8 mouse cellular contexts compared by ENCODE assay signal in the genomic region with DNA sequence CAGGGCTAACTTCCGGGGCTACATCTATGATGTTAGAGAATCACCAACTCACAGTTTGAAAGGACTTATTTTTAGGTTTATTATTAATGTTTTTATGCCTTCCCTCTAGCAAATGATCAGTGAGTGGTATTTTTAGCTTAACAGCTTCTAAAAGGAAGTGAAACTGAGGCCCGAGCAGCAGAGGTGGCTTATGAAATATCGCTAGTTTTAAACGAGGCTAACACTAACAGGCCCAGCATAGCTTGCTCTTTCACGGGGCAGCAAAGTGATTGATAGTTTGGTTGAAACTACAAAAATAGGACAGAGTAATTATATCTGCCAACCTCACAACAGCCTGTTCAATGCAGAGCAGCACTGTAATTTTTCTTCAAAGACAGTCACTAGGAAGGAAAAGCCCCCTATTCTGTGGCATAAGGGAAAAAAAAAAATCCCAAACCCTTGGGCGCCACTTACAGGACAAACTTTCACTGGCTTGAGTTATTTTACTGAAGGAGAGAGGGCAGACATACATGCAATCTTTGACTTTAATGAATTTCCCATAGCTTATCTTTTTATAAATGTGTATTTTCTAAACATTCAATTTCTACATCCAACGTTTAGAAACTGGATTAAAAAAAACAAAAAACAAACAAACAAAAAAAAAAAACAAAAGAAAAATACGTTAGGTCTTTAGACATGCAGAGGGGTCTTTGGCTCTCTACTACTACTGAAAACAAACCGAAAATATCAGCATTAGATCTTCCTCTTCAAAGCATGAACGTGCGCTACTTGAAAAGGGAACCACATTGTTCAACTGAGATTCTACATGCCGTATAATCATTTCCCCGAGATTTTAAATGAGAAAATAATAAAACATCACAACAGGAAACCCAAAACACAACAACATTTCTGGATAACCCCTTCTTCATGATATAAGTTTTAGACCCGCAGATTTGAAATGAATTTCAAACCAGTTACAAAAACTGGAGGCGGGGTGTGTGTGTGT. TPM values are rescaled to one million over a fixed set of nuclear protein-coding genes. Genes with fewer than 3 reads are reported as not detected.
DNase-seq lines count a peak whose midpoint lies in the region; ATAC-seq and TF ChIP-seq lines count a peak whose summit lies in the region.

No protein-coding gene starts in this region.

- no peaks in the 10 kb centered on the region for H3K9me3 ChIP-seq in intestine, embryonic 14.5 days (ENCODE audit: control insufficient read depth, low read length)
- H3K9me3 ChIP-seq in neural tube, embryonic 14.5 days (ENCODE audit: control insufficient read depth, low read length), result no peaks in the 10 kb centered on the region

- H3K9ac ChIP-seq in intestine, embryonic 14.5 days (ENCODE audit: low read length), result no peak overlapping the region
- no peak overlapping the region for H3K9ac ChIP-seq in neural tube, embryonic 14.5 days (replicated peaks; ENCODE audit: low read depth, low read length)

- H3K27ac ChIP-seq in layer of hippocampus, adult 2 months, result peak overlapping the region; percentile 55
- peak overlapping the region; percentile 62 for H3K27ac ChIP-seq in intestine, embryonic 14.5 days (ENCODE audit: low read depth)
- H3K27ac ChIP-seq in neural tube, embryonic 14.5 days (ENCODE audit: low read depth, low read length), result no peak overlapping the region

- no peaks in the 10 kb centered on the region for H3K27me3 ChIP-seq in intestine, embryonic 14.5 days (replicated peaks; ENCODE audit: control insufficient read depth, insufficient read depth, low read length)
- no peaks in the 10 kb centered on the region for H3K27me3 ChIP-seq in neural tube, embryonic 14.5 days (ENCODE audit: control insufficient read depth, insufficient read depth, low read length)

- H3K4me3 ChIP-seq in layer of hippocampus, adult 2 months, result peak overlapping the region; percentile 14
- H3K4me3 ChIP-seq in intestine, embryonic 14.5 days (ENCODE audit: low read depth, low read length), result peak overlapping the region; percentile 87; the same call in 1 of the 2 replicates
- H3K4me3 ChIP-seq in neural tube, embryonic 14.5 days (ENCODE audit: low read depth, low read length), result peak overlapping the region; percentile 88

- WGBS in intestine, embryonic 14.5 days, result 33% methylated on average over 15 of the region's 15 CpGs
- WGBS in neural tube, embryonic 14.5 days, result 48% methylated on average over 15 of the region's 15 CpGs

- peak overlapping the region; percentile 81 for H3K4me2 ChIP-seq in intestine, embryonic 14.5 days (ENCODE audit: low read length)
- H3K4me2 ChIP-seq in neural tube, embryonic 14.5 days (ENCODE audit: low read depth, low read length), result peak overlapping the region; percentile 73; the same call in 1 of the 2 replicates

- H3K36me3 ChIP-seq in intestine, embryonic 14.5 days (ENCODE audit: control insufficient read depth, insufficient read depth, low read length), result no peaks in the 10 kb centered on the region
- H3K36me3 ChIP-seq in neural tube, embryonic 14.5 days (ENCODE audit: control insufficient read depth, insufficient read depth, low read length), result no peaks in the 10 kb centered on the region

- peak; percentile 67 for TF ChIP-seq CTCF in layer of hippocampus, adult 2 months (conservative IDR thresholded peaks at IDR 0.05)

- peak; percentile 45 for DNase-seq in CD4-positive, CD25-positive, alpha-beta regulatory T cell, adult 2 months (ENCODE audit: low read depth, low spot score)
- no peak for DNase-seq in layer of hippocampus, adult 2 months (ENCODE audit: low spot score in 2 of 2)
- DNase-seq in layer of hippocampus, postnatal 10 days (ENCODE audit: low spot score in 2 of 2), result no peak
- DNase-seq in intestine, embryonic 14.5 days (ENCODE audit: low spot score), result no peak
- no peak for DNase-seq in urinary bladder, postnatal 4 days (ENCODE audit: low spot score in 2 of 2)
- DNase-seq in cerebellum, adult 18-20 months, result no peak

- H3K4me1 ChIP-seq in intestine, embryonic 14.5 days (replicated peaks; ENCODE audit: control insufficient read depth, insufficient read depth, low read length), result peaks cover 62% of the 10 kb centered on the region
- H3K4me1 ChIP-seq in neural tube, embryonic 14.5 days (ENCODE audit: control insufficient read depth, insufficient read depth, low read length), result peaks cover 3% of the 10 kb centered on the region; the same call in 1 of the 2 replicates

- no peak for ATAC-seq in CD4-positive, CD25-positive, alpha-beta regulatory T cell, adult 4 months
- ATAC-seq in intestine, embryonic 14.5 days (replicated peaks; ENCODE audit: low FRiP score, low TSS enrichment, low read depth), result no peak
- ATAC-seq in neural tube, embryonic 14.5 days (ENCODE audit: low read depth), result no peak

RNA-seq across cellular contexts. Expression of a gene that starts 2.8 kb away (rescaled TPM):
- 100 to 1,000 TPM; 117 to 125 TPM for polyA plus RNA-seq in CD4-positive, CD25-positive, alpha-beta regulatory T cell, adult 4 months (2017; shearing (Covaris generic))
- 10 to 100 TPM in 1 of 2 experiments, 1 to 10 TPM in 1; 9.4 to 11.2 TPM for total RNA-seq in layer of hippocampus, adult 2 months (2021)
- total RNA-seq in layer of hippocampus, postnatal 10 days (2021), result 10 to 100 TPM; 21.2 to 25.6 TPM
- 30.4 and 33.1 TPM in 2 replicates for polyA plus RNA-seq in intestine, embryonic 14.5 days (2014; fragmentation: Nextera tagmentation; extraction: Ambion mirVana)
- 14.8 and 16.4 TPM in 2 replicates for polyA plus RNA-seq in neural tube, embryonic 14.5 days (2014; fragmentation: Nextera tagmentation; extraction: Ambion mirVana)

Comparison
In these comparisons a context has a peak if more than half of its experiments do, and no peak if none do; other contexts are left out.
1. H3K4me3 ChIP-seq: peak in every context shown above with its lines; median percentile 88 in neural tube, embryonic 14.5 days; 87 in intestine, embryonic 14.5 days; 14 in layer of hippocampus, adult 2 months.